Mouse (Mus musculus) lung, embryonic 14.5 days (tissue): ENCODE measurements around the gene Vti1a. TPM values are rescaled to one million over a fixed set of nuclear protein-coding genes. Genes with fewer than 3 reads are reported as not detected.

ENCODE experiments used
- ATAC-seq: fragments of 200-750 bp; cut with Nextera tagmentation; 2 replicates; pipeline ENCODE4 v1.8.0; 2017; ENCODE audit warnings: mild to moderate bottlenecking, moderate TSS enrichment, moderate library complexity; ENCODE audit not compliant: insufficient read depth
- DNase-seq: peaks from one replicate; pipeline ENCODE4 v3.0.0-alpha.2; 2015
- H3K27ac ChIP-seq: fragments of 300-500 bp; sonication (generic); 2 replicates; pipeline ENCODE4 v1.5.1; 2014; ENCODE audit warnings: low read depth, mild to moderate bottlenecking, moderate library complexity
- H3K27me3 ChIP-seq: fragments of 300-500 bp; sonication (generic); 2 replicates; pipeline ENCODE4 v1.6.1; 2014; ENCODE audit warnings: low read length, control low read depth; ENCODE audit not compliant: insufficient read depth
- H3K36me3 ChIP-seq: fragments of 300-500 bp; sonication (generic); 2 replicates; pipeline ENCODE4 v1.6.1; 2014; ENCODE audit warnings: control low read depth; ENCODE audit not compliant: insufficient read depth
- H3K4me1 ChIP-seq: fragments of 300-500 bp; sonication (generic); 2 replicates; pipeline ENCODE4 v1.6.1; 2014; ENCODE audit warnings: antibody characterized with exemption, control low read depth; ENCODE audit not compliant: insufficient read depth
- H3K4me2 ChIP-seq: fragments of 300-500 bp; sonication (generic); 2 replicates; pipeline ENCODE4 v1.6.1; 2014; ENCODE audit warnings: mild to moderate bottlenecking
- H3K4me3 ChIP-seq: fragments of 300-500 bp; sonication (generic); 2 replicates; pipeline ENCODE4 v1.5.1; 2014; ENCODE audit warnings: low read depth, low read length
- H3K9ac ChIP-seq: fragments of 300-500 bp; sonication (generic); 2 replicates; pipeline ENCODE4 v1.6.1; 2014
- H3K9me3 ChIP-seq: fragments of 300-500 bp; sonication (generic); 2 replicates; pipeline ENCODE4 v1.6.1; 2016; ENCODE audit warnings: low read depth, low read length, control low read depth
- CTCF ChIP-seq: IDR thresholded peaks from 2 replicates; pipeline ENCODE4 v1.5.1; 2016; ENCODE audit warnings: antibody characterized with exemption, low read depth
- WGBS: fragments of 180-500 bp; shearing (Covaris S2); extraction: QIAGEN DNeasy Blood & Tissue Kit; methylation state at CpG from one replicate; pipeline ENCODE4 v1.1.7; 2014; 5-methylcytosine and 5-hydroxymethylcytosine counted together
- polyA plus RNA-seq: library from polyadenylated mRNA; unstranded; fragments of >200 nt; fragmentation: Nextera tagmentation; extraction: Ambion mirVana; gene quantifications from 2 replicates; pipeline ENCODE4 v1.2.1, GENCODE M21; 2014

Vti1a gene
- polyA plus RNA-seq, 1 experiment from 2014 or later = 25.5 TPM

GRCm38 (mm10) chr19:55626952-55627351, 310.9 kb downstream of the Vti1a start:
- Histone ChIP-seq H3K9me3 (no peaks in the 10 kb centered on the region), H3K4me3 (no peak overlapping the region), H3K27ac (no peak overlapping the region), H3K36me3 (no peaks in the 10 kb centered on the region), H3K4me2 (no peak overlapping the region), H3K4me1 (0 out of 2 replicates have a peak, but pooled peaks cover 3% of the 10 kb centered on the region), H3K9ac (no peak overlapping the region), H3K27me3 (no peaks in the 10 kb centered on the region)
- 81% methylated on average over 12 of the region's 12 CpGs for WGBS
- ATAC-seq (no peak), DNase-seq (no peak)
- TF ChIP-seq CTCF = no peak

GRCm38 (mm10) chr19:55635488-55635887, 319.4 kb downstream of the Vti1a start:
- DNase-seq (no peak), ATAC-seq (no peak)
- no peak overlapping the region for H3K9ac ChIP-seq
- no peak overlapping the region for H3K4me3 ChIP-seq
- no peak overlapping the region for H3K4me2 ChIP-seq
- H3K9me3 ChIP-seq = no peaks in the 10 kb centered on the region
- no peaks in the 10 kb centered on the region for H3K4me1 ChIP-seq
- TF ChIP-seq CTCF = no peak
- 66% methylated on average over 15 of the region's 15 CpGs for WGBS
- H3K27ac ChIP-seq = no peak overlapping the region
- no peaks in the 10 kb centered on the region for H3K27me3 ChIP-seq
- no peaks in the 10 kb centered on the region for H3K36me3 ChIP-seq

- 79% methylated on average over 6 of the region's 6 CpGs for WGBS
Observed at GRCm38 (mm10) chr19:55640251-55640650, 324.2 kb downstream of the Vti1a start.

GRCm38 (mm10) chr19:55641891-55642290, 325.8 kb downstream of the Vti1a start:
- no peak overlapping the region for H3K4me3 ChIP-seq
- H3K9me3 ChIP-seq = no peaks in the 10 kb centered on the region
- no peak for TF ChIP-seq CTCF
- H3K27me3 ChIP-seq = no peaks in the 10 kb centered on the region
- H3K9ac ChIP-seq = no peak overlapping the region
- H3K36me3 ChIP-seq = no peaks in the 10 kb centered on the region
- no peak overlapping the region for H3K4me2 ChIP-seq
- ATAC-seq (no peak), DNase-seq (no peak)
- 69% methylated on average over 2 of the region's 2 CpGs for WGBS
- 0 out of 2 replicates have a peak, but pooled peaks cover 8% of the 10 kb centered on the region for H3K4me1 ChIP-seq
- H3K27ac ChIP-seq = no peak overlapping the region

More at GRCm38 (mm10) chr19:55640251-55640650, 324.2 kb downstream of the Vti1a start:
- Histone ChIP-seq H3K9ac (no peak overlapping the region), H3K27me3 (no peaks in the 10 kb centered on the region), H3K4me3 (no peak overlapping the region), H3K27ac (no peak overlapping the region), H3K36me3 (no peaks in the 10 kb centered on the region), H3K9me3 (no peaks in the 10 kb centered on the region), H3K4me2 (no peak overlapping the region), H3K4me1 (0 out of 2 replicates have a peak, but pooled peaks cover 8% of the 10 kb centered on the region)
- TF ChIP-seq CTCF = no peak
- ATAC-seq (no peak), DNase-seq (no peak)

- DNase-seq = no peak
- ATAC-seq = no peak
- TF ChIP-seq CTCF = no peak
Observed at GRCm38 (mm10) chr19:55642361-55642760, 326.3 kb downstream of the Vti1a start.

GRCm38 (mm10) chr19:55643288-55643901, 327.3 kb downstream of the Vti1a start:
- no peak for TF ChIP-seq CTCF
- 16% methylated on average over 14 of the region's 14 CpGs for WGBS
- H3K4me3 ChIP-seq = peak overlapping the region; percentile 33
- no peaks in the 10 kb centered on the region for H3K9me3 ChIP-seq
- peak overlapping the region; percentile 62 for H3K4me2 ChIP-seq
- H3K27me3 ChIP-seq = no peaks in the 10 kb centered on the region
- DNase-seq (peak; percentile 63), ATAC-seq (peak; percentile 63)
- H3K36me3 ChIP-seq = no peaks in the 10 kb centered on the region
- 0 out of 2 replicates have a peak overlapping the region, but pooled peaks have one; percentile 18 for H3K9ac ChIP-seq
- 0 out of 2 replicates have a peak, but pooled peaks cover 8% of the 10 kb centered on the region for H3K4me1 ChIP-seq
- 0 out of 2 replicates have a peak overlapping the region, but pooled peaks have one; percentile 46 for H3K27ac ChIP-seq

More at GRCm38 (mm10) chr19:55642361-55642760, 326.3 kb downstream of the Vti1a start:
- Histone ChIP-seq H3K27me3 (no peaks in the 10 kb centered on the region), H3K4me1 (0 out of 2 replicates have a peak, but pooled peaks cover 8% of the 10 kb centered on the region), H3K36me3 (no peaks in the 10 kb centered on the region), H3K4me2 (no peak overlapping the region), H3K4me3 (no peak overlapping the region), H3K9me3 (no peaks in the 10 kb centered on the region), H3K27ac (no peak overlapping the region), H3K9ac (no peak overlapping the region)
- 61% methylated on average over 11 of the region's 11 CpGs for WGBS

- no peak overlapping the region for H3K9ac ChIP-seq
- no peak overlapping the region for H3K27ac ChIP-seq
- no peaks in the 10 kb centered on the region for H3K27me3 ChIP-seq
- H3K4me3 ChIP-seq = peak overlapping the region; percentile 33
- ATAC-seq = no peak
- 0 out of 2 replicates have a peak, but pooled peaks cover 8% of the 10 kb centered on the region for H3K4me1 ChIP-seq
- peak overlapping the region; percentile 62 for H3K4me2 ChIP-seq
- no peaks in the 10 kb centered on the region for H3K9me3 ChIP-seq
- WGBS = 65% methylated on average over 13 of the region's 13 CpGs
- H3K36me3 ChIP-seq = no peaks in the 10 kb centered on the region
- no peak for DNase-seq
- TF ChIP-seq CTCF = no peak
Observed at GRCm38 (mm10) chr19:55643931-55644330, 327.8 kb downstream of the Vti1a start.
